Mouse (Mus musculus) cerebellum, adult (tissue): ENCODE data around the gene Acy3.
"Not testable (repeated sequence)": the region's sequence is repeated elsewhere in the genome, so short reads cannot be mapped to it uniquely, and the experiment has no call there.

ENCODE experiments used
- ATAC-seq: cut with Nextera tagmentation; 2 replicates; pipeline ENCODE4 v1.9.2; 2017; ENCODE audit warnings: mild to moderate bottlenecking, moderate library complexity, mixed read lengths; ENCODE audit not compliant: insufficient number of reproducible peaks, low FRiP score, low TSS enrichment

Acy3 gene

GRCm38 (mm10) chr19:4037154-4037787, 50.9 kb downstream of the Acy3 start:
- ATAC-seq = not testable (repeated sequence)

- ATAC-seq = peak; percentile 70; the same call in 1 of the 2 replicates
These were observed 51.4 kb downstream of the Acy3 start, which contains the start of gene Gstp1 for GRCm38 (mm10) chr19:4037788-4038232. TSS of gene Gstp1 (minus strand) at chr19:4037985.
